Mouse (Mus musculus): ENCODE measurements around the gene Podxl2. TPM values are rescaled to one million over a fixed set of nuclear protein-coding genes. Genes with fewer than 3 reads are reported as not detected.

The Podxl2 gene
- total RNA-seq, 2 experiments from 2014 or later: 494 to 504 TPM

- intact Hi-C loops (cut with DNase I): no loop called here
- DNase-seq: no peak
Observed at GRCm38 (mm10) chr6:88809091-88810037, 65.5 kb downstream of the Podxl2 start.

GRCm38 (mm10) chr6:88804966-88805577 lies 69.8 kb downstream of the Podxl2 start:
- intact Hi-C loops (cut with DNase I): no loop called here

GRCm38 (mm10) chr6:88803957-88804695 lies 70.7 kb downstream of the Podxl2 start:
- intact Hi-C loops (cut with DNase I): no loop called here

More at GRCm38 (mm10) chr6:88804966-88805577, 69.8 kb downstream of the Podxl2 start:
- no peak for DNase-seq

GRCm38 (mm10) chr6:88803051-88803450 lies 71.8 kb downstream of the Podxl2 start:
- intact Hi-C loops (cut with DNase I): no loop called here

More at GRCm38 (mm10) chr6:88803957-88804695, 70.7 kb downstream of the Podxl2 start:
- DNase-seq: no peak

GRCm38 (mm10) chr6:88800735-88801134 lies 74.1 kb downstream of the Podxl2 start:
- DNase-seq: peak; percentile 90
- intact Hi-C loops (cut with DNase I): no loop called here

More at GRCm38 (mm10) chr6:88803051-88803450, 71.8 kb downstream of the Podxl2 start:
- DNase-seq: no peak

GRCm38 (mm10) chr6:88800191-88800590 lies 74.7 kb downstream of the Podxl2 start:
- DNase-seq: no peak

GRCm38 (mm10) chr6:88794561-88794971 lies 80.3 kb downstream of the Podxl2 start:
- intact Hi-C loops (cut with DNase I): no loop called here
- DNase-seq: no peak

More at GRCm38 (mm10) chr6:88800191-88800590, 74.7 kb downstream of the Podxl2 start:
- intact Hi-C loops (cut with DNase I): no loop called here

- peak; percentile 53 for DNase-seq
- intact Hi-C loops (cut with DNase I): no loop called here
Observed at GRCm38 (mm10) chr6:88793872-88794271, 81.0 kb downstream of the Podxl2 start.

- intact Hi-C loops (cut with DNase I): no loop called here
- peak; percentile 84 for DNase-seq
Observed at GRCm38 (mm10) chr6:88793243-88793642, 81.6 kb downstream of the Podxl2 start.

Other genes starting within 250 kb of the Podxl2 start
- gene Kbtbd12, start 237.1 kb downstream of the Podxl2 start, total RNA-seq (2021): under 1 TPM in 1 of 2 experiments, not detected in 1; 0.32 TPM
- 10 to 100 TPM; 32.9 to 40.7 TPM for gene Mgll, start 150.6 kb downstream of the Podxl2 start, total RNA-seq (2021)
- 10 to 100 TPM; 23.2 to 25.3 TPM for gene Abtb1, start 33.1 kb downstream of the Podxl2 start, total RNA-seq (2021)
- 10 to 100 TPM; 12.5 to 14.3 TPM for gene Mcm2, start 23.7 kb upstream of the Podxl2 start, total RNA-seq (2021)
- 10 to 100 TPM; 37.2 to 41.2 TPM for gene Tpra1, start 27.2 kb upstream of the Podxl2 start, total RNA-seq (2021)